Mouse (Mus musculus): ENCODE measurements around the gene Baz2b. TPM values are rescaled to one million over a fixed set of nuclear protein-coding genes. Genes with fewer than 3 reads are reported as not detected.
"Not testable (repeated sequence)": the region's sequence is repeated elsewhere in the genome, so short reads cannot be mapped to it uniquely, and the experiment has no call there.

The Baz2b gene
- polyA plus RNA-seq, 1 experiment, result 13.7 TPM

GRCm38 (mm10) chr2:60138751-60139162, 70.9 kb downstream of the Baz2b start:
- Histone ChIP-seq H3K27me3 (ENCODE audit: control insufficient read depth, insufficient read depth, low read length) (no peaks in the 10 kb centered on the region), H3K27ac (ENCODE audit: insufficient read depth, low read length) (no peak overlapping the region), H3K4me1 (ENCODE audit: control insufficient read depth, insufficient read depth, insufficient read length) (no peaks in the 10 kb centered on the region), H3K4me3 (ENCODE audit: extremely low read depth, insufficient read depth, insufficient read length) (no peak overlapping the region), H3K36me3 (ENCODE audit: control insufficient read depth, insufficient read depth, low read length) (no peaks in the 10 kb centered on the region)
- TF ChIP-seq CTCF (IDR thresholded peaks at IDR 0.05; ENCODE audit: extremely low read depth, insufficient read depth, insufficient read length, insufficient replicate concordance), result no peak
- TF ChIP-seq POLR2A (IDR thresholded peaks at IDR 0.05; ENCODE audit: low read depth, low read length), result no peak
- WGBS, result 41% methylated on average over 7 of the region's 7 CpGs
- DNase-seq (ENCODE audit: low read depth in 1 of 2, low spot score in 2 of 2), result no peak

- 35% methylated on average over 2 of the region's 2 CpGs for WGBS
- TF ChIP-seq CTCF (IDR thresholded peaks at IDR 0.05; ENCODE audit: extremely low read depth, insufficient read depth, insufficient read length, insufficient replicate concordance), result no peak
- TF ChIP-seq POLR2A (IDR thresholded peaks at IDR 0.05; ENCODE audit: low read depth, low read length), result no peak
- H3K36me3 ChIP-seq (ENCODE audit: control insufficient read depth, insufficient read depth, low read length), result no peaks in the 10 kb centered on the region
Measured at GRCm38 (mm10) chr2:60135796-60136195, 73.8 kb downstream of the Baz2b start.

DNA sequence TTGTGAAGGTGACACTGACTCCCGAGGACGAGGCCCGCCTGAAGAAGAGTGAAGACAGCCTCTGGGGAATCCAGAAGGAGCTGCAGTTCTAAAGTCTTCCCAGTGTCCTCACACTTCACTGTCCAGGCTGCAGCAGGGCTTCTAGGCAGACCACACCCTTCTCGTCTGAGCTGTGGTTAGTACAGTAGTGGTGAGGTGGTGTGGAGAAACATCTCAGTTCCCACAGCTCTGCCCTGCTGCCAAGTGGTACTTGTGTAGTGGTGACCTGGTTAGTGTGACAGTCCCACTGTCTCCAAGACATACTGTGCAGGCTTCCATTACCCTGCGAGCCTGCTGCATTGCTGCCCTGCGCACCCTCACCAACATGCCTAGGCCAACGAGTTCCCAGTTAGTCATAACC, 74.7 kb downstream of the Baz2b start:
- H3K27ac ChIP-seq (ENCODE audit: insufficient read depth, low read length); H3K4me3 ChIP-seq (ENCODE audit: extremely low read depth, insufficient read depth, insufficient read length); DNase-seq (ENCODE audit: low read depth in 1 of 2, low spot score in 2 of 2); H3K36me3 ChIP-seq (ENCODE audit: control insufficient read depth, insufficient read depth, low read length); H3K4me1 ChIP-seq (ENCODE audit: control insufficient read depth, insufficient read depth, insufficient read length); H3K27me3 ChIP-seq (ENCODE audit: control insufficient read depth, insufficient read depth, low read length): not testable (repeated sequence)
- 86% methylated on average over 7 of the region's 7 CpGs for WGBS

More at GRCm38 (mm10) chr2:60135796-60136195, 73.8 kb downstream of the Baz2b start:
- DNase-seq (ENCODE audit: low read depth in 1 of 2, low spot score in 2 of 2), result no peak
- H3K27ac ChIP-seq (ENCODE audit: insufficient read depth, low read length), result no peak overlapping the region
- H3K4me3 ChIP-seq (ENCODE audit: extremely low read depth, insufficient read depth, insufficient read length), result no peak overlapping the region
- H3K27me3 ChIP-seq (ENCODE audit: control insufficient read depth, insufficient read depth, low read length), result no peaks in the 10 kb centered on the region
- no peaks in the 10 kb centered on the region for H3K4me1 ChIP-seq (ENCODE audit: control insufficient read depth, insufficient read depth, insufficient read length)

DNA sequence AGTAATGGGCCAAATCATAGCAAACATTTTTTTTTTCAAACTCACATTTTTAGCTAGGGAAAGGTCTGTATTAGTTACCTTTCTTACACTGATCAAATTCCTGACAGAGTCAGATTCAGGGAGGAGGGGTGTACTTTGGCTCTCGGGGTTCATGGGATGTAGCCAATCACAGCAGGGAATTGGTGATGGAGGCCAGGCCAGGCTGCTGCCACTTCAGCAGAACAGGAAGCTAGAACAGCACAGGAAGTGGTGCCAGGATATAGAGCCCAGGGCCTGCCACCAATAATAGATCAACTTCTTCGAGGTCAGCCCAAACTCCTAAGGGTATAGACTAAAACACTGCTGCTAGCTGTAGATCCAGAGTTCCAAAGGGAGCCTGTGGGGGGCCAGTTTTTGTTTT, 76.6 kb downstream of the Baz2b start:
- Histone ChIP-seq H3K27me3 (ENCODE audit: control insufficient read depth, insufficient read depth, low read length) (no peaks in the 10 kb centered on the region), H3K4me3 (ENCODE audit: extremely low read depth, insufficient read depth, insufficient read length) (no peak overlapping the region), H3K36me3 (ENCODE audit: control insufficient read depth, insufficient read depth, low read length) (no peaks in the 10 kb centered on the region), H3K4me1 (ENCODE audit: control insufficient read depth, insufficient read depth, insufficient read length) (peaks cover 3% of the 10 kb centered on the region; the same call in 1 of the 2 replicates), H3K27ac (ENCODE audit: insufficient read depth, low read length) (no peak overlapping the region)
- TF ChIP-seq POLR2A (IDR thresholded peaks at IDR 0.05; ENCODE audit: low read depth, low read length) (no peak), CTCF (IDR thresholded peaks at IDR 0.05; ENCODE audit: extremely low read depth, insufficient read depth, insufficient read length, insufficient replicate concordance) (no peak)
- no peak for DNase-seq (ENCODE audit: low read depth in 1 of 2, low spot score in 2 of 2)
- WGBS, result 28% methylated on average over 2 of the region's 2 CpGs

- 88% methylated on average over 10 of the region's 10 CpGs for WGBS
- TF ChIP-seq POLR2A (IDR thresholded peaks at IDR 0.05; ENCODE audit: low read depth, low read length), result no peak
- TF ChIP-seq CTCF (IDR thresholded peaks at IDR 0.05; ENCODE audit: extremely low read depth, insufficient read depth, insufficient read length, insufficient replicate concordance), result no peak
- no peak for DNase-seq (ENCODE audit: low read depth in 1 of 2, low spot score in 2 of 2)
- H3K4me3 ChIP-seq (ENCODE audit: extremely low read depth, insufficient read depth, insufficient read length), result no peak overlapping the region
- H3K4me1 ChIP-seq (ENCODE audit: control insufficient read depth, insufficient read depth, insufficient read length), result peaks cover 3% of the 10 kb centered on the region; the same call in 1 of the 2 replicates
- no peak overlapping the region for H3K27ac ChIP-seq (ENCODE audit: insufficient read depth, low read length)
- H3K36me3 ChIP-seq (ENCODE audit: control insufficient read depth, insufficient read depth, low read length), result no peaks in the 10 kb centered on the region
- H3K27me3 ChIP-seq (ENCODE audit: control insufficient read depth, insufficient read depth, low read length), result no peaks in the 10 kb centered on the region
Measured at GRCm38 (mm10) chr2:60132269-60133042, 77.2 kb downstream of the Baz2b start.

DNA sequence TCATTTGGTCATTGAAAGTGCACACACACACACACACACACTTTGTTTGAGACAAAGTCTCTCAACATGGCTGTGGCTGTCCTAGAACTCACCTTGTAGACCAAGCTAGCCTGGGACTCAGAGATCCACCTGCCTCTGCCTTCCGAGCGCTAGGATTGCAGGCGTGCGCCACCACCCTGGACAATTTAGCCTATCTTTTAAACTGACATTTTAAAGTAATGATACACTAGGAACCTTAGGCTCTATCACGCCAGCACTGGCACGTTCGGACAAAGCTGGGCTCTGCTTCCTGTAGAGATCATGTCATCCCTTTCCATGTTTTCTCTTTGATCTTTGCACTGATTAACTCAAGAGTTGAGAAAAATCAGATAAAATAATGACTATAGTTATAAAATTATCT, 81.0 kb downstream of the Baz2b start:
- DNase-seq (ENCODE audit: low read depth in 1 of 2, low spot score in 2 of 2), result no peak
- peaks cover 3% of the 10 kb centered on the region; the same call in 1 of the 2 replicates for H3K4me1 ChIP-seq (ENCODE audit: control insufficient read depth, insufficient read depth, insufficient read length)
- H3K27ac ChIP-seq (ENCODE audit: insufficient read depth, low read length), result no peak overlapping the region
- no peak overlapping the region for H3K4me3 ChIP-seq (ENCODE audit: extremely low read depth, insufficient read depth, insufficient read length)
- TF ChIP-seq CTCF (IDR thresholded peaks at IDR 0.05; ENCODE audit: extremely low read depth, insufficient read depth, insufficient read length, insufficient replicate concordance), result no peak
- no peak for TF ChIP-seq POLR2A (IDR thresholded peaks at IDR 0.05; ENCODE audit: low read depth, low read length)
- WGBS, result 97% methylated on average over 7 of the region's 7 CpGs
- no peaks in the 10 kb centered on the region; the same call in 1 of the 2 replicates for H3K36me3 ChIP-seq (ENCODE audit: control insufficient read depth, insufficient read depth, low read length)
- H3K27me3 ChIP-seq (ENCODE audit: control insufficient read depth, insufficient read depth, low read length), result no peaks in the 10 kb centered on the region

GRCm38 (mm10) chr2:60126831-60127230, 82.8 kb downstream of the Baz2b start:
- H3K27me3 ChIP-seq (ENCODE audit: control insufficient read depth, insufficient read depth, low read length), result no peaks in the 10 kb centered on the region
- 82% methylated on average over 7 of the region's 7 CpGs for WGBS
- no peak for TF ChIP-seq CTCF (IDR thresholded peaks at IDR 0.05; ENCODE audit: extremely low read depth, insufficient read depth, insufficient read length, insufficient replicate concordance)
- no peak for TF ChIP-seq POLR2A (IDR thresholded peaks at IDR 0.05; ENCODE audit: low read depth, low read length)
- H3K27ac ChIP-seq (ENCODE audit: insufficient read depth, low read length), result no peak overlapping the region
- H3K4me3 ChIP-seq (ENCODE audit: extremely low read depth, insufficient read depth, insufficient read length), result no peak overlapping the region
- peaks cover 3% of the 10 kb centered on the region; the same call in 1 of the 2 replicates for H3K4me1 ChIP-seq (ENCODE audit: control insufficient read depth, insufficient read depth, insufficient read length)
- DNase-seq (ENCODE audit: low read depth in 1 of 2, low spot score in 2 of 2), result no peak
- H3K36me3 ChIP-seq (ENCODE audit: control insufficient read depth, insufficient read depth, low read length), result no peaks in the 10 kb centered on the region; the same call in 1 of the 2 replicates
